Mouse (Mus musculus) fat pad, adult 2 months (tissue): ENCODE measurements at regions not wholly inside any gene's neighbourhood (a gene's known extent, or its start where the extent isn't known, plus 50 kb on each side); places are given as distances from the start of the nearest gene placed in this dataset.

Experiments
- DNase-seq: peaks from one replicate; pipeline ENCODE4 v3.0.0-alpha.2; 2011; ENCODE audit warnings: low read depth, low spot score; ENCODE audit errors: extremely low read depth

GRCm38 (mm10) chr10:67819534-67819933, 92.9 kb downstream of the Zfp365 start:
- DNase-seq = no peak

- no peak for DNase-seq
Measured at GRCm38 (mm10) chr10:67813901-67814300, 98.6 kb downstream of the Zfp365 start.

GRCm38 (mm10) chr10:67805131-67805530, 107.3 kb downstream of the Zfp365 start:
- DNase-seq = no peak

GRCm38 (mm10) chr10:67804637-67805036, 107.8 kb downstream of the Zfp365 start:
- DNase-seq = no peak

GRCm38 (mm10) chr10:67802156-67802555, 110.3 kb downstream of the Zfp365 start:
- DNase-seq = no peak

GRCm38 (mm10) chr10:67801619-67802018, 110.8 kb downstream of the Zfp365 start:
- no peak for DNase-seq

- no peak for DNase-seq
Measured at GRCm38 (mm10) chr10:67798991-67799390, 113.5 kb downstream of the Zfp365 start.

- DNase-seq = no peak
Measured at GRCm38 (mm10) chr10:67793206-67793605, 119.3 kb downstream of the Zfp365 start.

- DNase-seq = no peak
Measured at GRCm38 (mm10) chr10:67789651-67790050, 122.8 kb downstream of the Zfp365 start.

- DNase-seq = no peak
Measured at GRCm38 (mm10) chr10:67788116-67788515, 124.3 kb downstream of the Zfp365 start.

- DNase-seq = peak; percentile 92
Measured at GRCm38 (mm10) chr10:67785563-67785962, 126.9 kb downstream of the Zfp365 start.

- no peak for DNase-seq
Measured at GRCm38 (mm10) chr10:67778341-67778740, 134.1 kb downstream of the Zfp365 start.

- no peak for DNase-seq
Measured at GRCm38 (mm10) chr10:67777721-67778120, 134.7 kb downstream of the Zfp365 start.

GRCm38 (mm10) chr10:67776851-67777250, 135.6 kb downstream of the Zfp365 start:
- no peak for DNase-seq

GRCm38 (mm10) chr10:67771796-67772195, 140.7 kb downstream of the Zfp365 start:
- no peak for DNase-seq

- DNase-seq = no peak
Measured at GRCm38 (mm10) chr10:67766099-67766498, 146.4 kb downstream of the Zfp365 start.

- no peak for DNase-seq
Measured at GRCm38 (mm10) chr10:67760424-67760823, 152.0 kb downstream of the Zfp365 start.

GRCm38 (mm10) chr10:67748121-67748520, 164.3 kb downstream of the Zfp365 start:
- DNase-seq = no peak

GRCm38 (mm10) chr10:67747461-67747860, 165.0 kb downstream of the Zfp365 start:
- DNase-seq = no peak

- DNase-seq = no peak
Measured at GRCm38 (mm10) chr10:67746140-67746539, 166.3 kb downstream of the Zfp365 start.

GRCm38 (mm10) chr10:67743561-67743960, 168.9 kb downstream of the Zfp365 start:
- no peak for DNase-seq

GRCm38 (mm10) chr10:67742824-67743223, 169.6 kb downstream of the Zfp365 start:
- DNase-seq = no peak

- no peak for DNase-seq
Measured at GRCm38 (mm10) chr10:67742305-67742704, 170.2 kb downstream of the Zfp365 start.

GRCm38 (mm10) chr10:67739199-67739598, 173.3 kb downstream of the Zfp365 start:
- DNase-seq = no peak
